In the genomic region with DNA sequence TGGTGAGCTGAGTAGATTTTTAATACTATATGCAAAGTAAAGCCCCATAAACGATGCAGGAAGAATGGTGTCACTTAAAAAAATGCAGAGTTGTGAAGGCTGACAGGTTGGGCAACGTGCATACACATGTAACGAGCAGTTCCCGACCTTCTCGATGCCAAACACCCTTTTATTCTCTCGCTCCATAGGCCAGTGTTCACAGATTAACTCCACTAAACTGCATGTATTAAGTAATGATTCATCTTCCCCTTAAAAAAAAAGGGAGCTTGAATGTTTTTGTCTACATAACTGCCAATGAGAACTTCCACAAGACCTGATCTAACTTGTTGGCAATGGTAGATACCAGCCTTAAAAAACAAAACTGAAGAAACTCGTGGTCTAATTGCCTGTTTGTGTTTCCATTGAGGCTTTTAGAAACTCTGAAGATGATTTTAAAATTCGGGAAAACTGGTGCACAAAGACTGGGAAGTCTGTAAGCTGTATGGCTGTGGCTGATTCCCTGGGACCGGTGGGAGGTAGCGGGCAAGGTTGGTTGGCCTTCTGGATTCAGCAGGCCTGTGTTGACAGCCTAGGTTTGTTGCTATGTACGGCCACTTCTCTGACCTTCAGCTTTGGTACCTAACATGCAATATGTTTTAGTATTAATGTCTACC, we compare ENCODE assay signal across 8 mouse cellular contexts. TPM values are rescaled to one million over a fixed set of nuclear protein-coding genes. Genes with fewer than 3 reads are reported as not detected.
DNase-seq lines count a peak whose midpoint lies in the region; ATAC-seq and TF ChIP-seq lines count a peak whose summit lies in the region.

No protein-coding gene starts in this region.

- no peak for TF ChIP-seq CTCF in gastrocnemius, adult 2 months (IDR thresholded peaks at IDR 0.05)
- TF ChIP-seq CTCF in MEL (IDR thresholded peaks at IDR 0.05 in 2 of 3, conservative IDR thresholded peaks at IDR 0.05 in 1 of 3; ENCODE audit: control insufficient read depth in 1 of 3, insufficient read depth in 1 of 3, low read depth in 2 of 3, low read length in 3 of 3, poor library complexity in 1 of 3, severe bottlenecking in 1 of 3): no peak
- no peak for TF ChIP-seq CTCF in heart, postnatal 0 days (IDR thresholded peaks at IDR 0.05; ENCODE audit: low read depth)
- no peak for TF ChIP-seq CTCF in liver, embryonic 14.5 days (IDR thresholded peaks at IDR 0.05; ENCODE audit: low read depth)

- no peak for ATAC-seq in heart, postnatal 0 days (ENCODE audit: insufficient read depth, low read depth)
- no peak for ATAC-seq in liver, embryonic 14.5 days (ENCODE audit: insufficient read depth)

- WGBS in heart, postnatal 0 days: 42% methylated on average over 11 of the region's 11 CpGs
- WGBS in liver, embryonic 14.5 days (ENCODE audit: insufficient replicate concordance): 56% methylated on average over 11 of the region's 11 CpGs

- H3K4me1 ChIP-seq in MEL (ENCODE audit: control insufficient read depth in 1 of 2, insufficient read depth in 2 of 2, low read length in 2 of 2): peaks cover 16 to 27% of the 10 kb centered on the region in 2 experiments
- peaks cover 6% of the 10 kb centered on the region for H3K4me1 ChIP-seq in heart, postnatal 0 days (ENCODE audit: control insufficient read depth, insufficient read depth)
- H3K4me1 ChIP-seq in liver, embryonic 14.5 days (replicated peaks; ENCODE audit: control insufficient read depth in 2 of 2, insufficient read depth in 2 of 2, low read length in 1 of 2): peaks cover 4 to 25% of the 10 kb centered on the region in 2 experiments

- H3K79me2 ChIP-seq in MEL (ENCODE audit: control insufficient read depth, insufficient read depth, low read length, poor library complexity): peaks cover 18% of the 10 kb centered on the region

- H3K9me3 ChIP-seq in MEL (replicated peaks; ENCODE audit: insufficient read depth, low read length): no peaks in the 10 kb centered on the region
- H3K9me3 ChIP-seq in heart, postnatal 0 days (replicated peaks; ENCODE audit: control insufficient read depth, low read length): no peaks in the 10 kb centered on the region
- H3K9me3 ChIP-seq in liver, embryonic 14.5 days (ENCODE audit: control insufficient read depth, low read length): no peaks in the 10 kb centered on the region

- intact Hi-C loops in gastrocnemius, adult 2 months (cut with DNase I): no loop called here

- peaks cover 0 to 33% of the 10 kb centered on the region in 2 experiments; a peak in 2 of 4 replicates for H3K36me3 ChIP-seq in MEL (ENCODE audit: control insufficient read depth in 1 of 2, insufficient read depth in 2 of 2, low read length in 2 of 2)
- peaks cover 10% of the 10 kb centered on the region; the same call in 1 of the 2 replicates for H3K36me3 ChIP-seq in heart, postnatal 0 days (replicated peaks; ENCODE audit: control insufficient read depth, insufficient read depth, low read length)
- no peaks in the 10 kb centered on the region for H3K36me3 ChIP-seq in liver, embryonic 14.5 days (replicated peaks; ENCODE audit: control insufficient read depth, insufficient read depth, low read depth)

- no peak for DNase-seq in gastrocnemius, adult 2 months
- DNase-seq in gastrocnemius, postnatal 4 days (ENCODE audit: low spot score in 2 of 2): no peak
- peak; percentile 70 for DNase-seq in MEL (ENCODE audit: low read depth, low spot score)
- DNase-seq in heart, postnatal 0 days (ENCODE audit: low spot score): no peak
- DNase-seq in liver, embryonic 14.5 days (ENCODE audit: low read depth in 3 of 3, low spot score in 3 of 3): no peak
- no peak for DNase-seq in testis, postnatal 10 days (ENCODE audit: low spot score)
- no peak for DNase-seq in urinary bladder, postnatal 14 days (ENCODE audit: low spot score)
- no peak for DNase-seq in spleen, postnatal 14 days (ENCODE audit: low spot score in 2 of 2)

- 0 out of 4 replicates have a peak, but pooled peaks of 1 of the 2 experiments have one; percentile 25 for TF ChIP-seq EP300 in MEL (IDR thresholded peaks at IDR 0.05; ENCODE audit: low read depth in 1 of 2, low read length in 2 of 2)
- no peak for TF ChIP-seq EP300 in heart, postnatal 0 days (IDR thresholded peaks at IDR 0.05; ENCODE audit: low read depth)
- no peak for TF ChIP-seq EP300 in liver, embryonic 14.5 days (IDR thresholded peaks at IDR 0.05; ENCODE audit: low read depth)

- TF ChIP-seq POLR2A in MEL (IDR thresholded peaks at IDR 0.05; ENCODE audit: control insufficient read depth in 1 of 2, insufficient read depth in 1 of 2, low read depth in 1 of 2, low read length in 2 of 2, poor library complexity in 1 of 2): no peak

- peak overlapping the region; percentile 89 for H3K4me3 ChIP-seq in gastrocnemius, adult 2 months
- peak overlapping the region; percentile 77 to 92 for H3K4me3 ChIP-seq in MEL (ENCODE audit: control insufficient read depth in 1 of 2, insufficient read depth in 1 of 2, low read depth in 2 of 2, low read length in 2 of 2)
- H3K4me3 ChIP-seq in heart, postnatal 0 days (ENCODE audit: low read depth, low read length): peak overlapping the region; percentile 94; the same call in 1 of the 2 replicates
- no peak overlapping the region; a peak in 1 of 4 replicates for H3K4me3 ChIP-seq in liver, embryonic 14.5 days (ENCODE audit: insufficient read depth in 1 of 2, low read depth in 2 of 2, low read length in 2 of 2)

- H3K4me2 ChIP-seq in heart, postnatal 0 days (ENCODE audit: low read depth, low read length): peak overlapping the region; percentile 71
- peak overlapping the region; percentile 79 for H3K4me2 ChIP-seq in liver, embryonic 14.5 days (ENCODE audit: low read depth)

- peak overlapping the region; percentile 95 for H3K27ac ChIP-seq in gastrocnemius, adult 2 months
- H3K27ac ChIP-seq in MEL (ENCODE audit: control insufficient read depth, low read depth, low read length): peak overlapping the region; percentile 80
- peak overlapping the region; percentile 99 for H3K27ac ChIP-seq in heart, postnatal 0 days (ENCODE audit: low read depth)
- H3K27ac ChIP-seq in liver, embryonic 14.5 days: no peak overlapping the region

- H3K9ac ChIP-seq in MEL (ENCODE audit: control insufficient read depth, low read depth, low read length, poor library complexity, severe bottlenecking): peak overlapping the region; percentile 84
- H3K9ac ChIP-seq in heart, postnatal 0 days (replicated peaks; ENCODE audit: low read depth, low read length): peak overlapping the region; percentile 99; the same call in 1 of the 2 replicates
- H3K9ac ChIP-seq in liver, embryonic 14.5 days (replicated peaks): no peak overlapping the region

- TF ChIP-seq RAD21 in MEL (IDR thresholded peaks at IDR 0.05; ENCODE audit: low read depth, low read length): no peak

- H3K27me3 ChIP-seq in MEL (ENCODE audit: control insufficient read depth in 1 of 2, insufficient read depth in 2 of 2, low read length in 2 of 2): no peaks in the 10 kb centered on the region
- H3K27me3 ChIP-seq in heart, postnatal 0 days (ENCODE audit: control insufficient read depth, insufficient read depth, low read length): no peaks in the 10 kb centered on the region
- no peaks in the 10 kb centered on the region for H3K27me3 ChIP-seq in liver, embryonic 14.5 days (ENCODE audit: control insufficient read depth, insufficient read depth, low read length)

TF ChIP-seq in MEL, 35 proteins besides CTCF, POLR2A, EP300 and RAD21:
- TF ChIP-seq MAX (IDR thresholded peaks at IDR 0.05; ENCODE audit: low read length) (peak; percentile 52; the same call in 1 of the 2 replicates), USF1 (IDR thresholded peaks at IDR 0.05; ENCODE audit: low read depth, low read length) (no peak), TBP (IDR thresholded peaks at IDR 0.05; ENCODE audit: low read depth, low read length) (0 out of 2 replicates have a peak, but pooled peaks have one; percentile 46), MXI1 (IDR thresholded peaks at IDR 0.05; ENCODE audit: low read depth, low read length) (peak; percentile 49), CHD2 (IDR thresholded peaks at IDR 0.05; ENCODE audit: low read length) (no peak), MAZ (IDR thresholded peaks at IDR 0.05; ENCODE audit: low read depth, low read length) (no peak), BHLHE40 (IDR thresholded peaks at IDR 0.05; ENCODE audit: borderline replicate concordance, low read depth, low read length) (no peak), NRF1 (IDR thresholded peaks at IDR 0.05; ENCODE audit: insufficient read depth, low read depth, low read length, poor library complexity, severe bottlenecking) (no peak), ZNF384 (IDR thresholded peaks at IDR 0.05; ENCODE audit: low read depth, low read length) (peak; percentile 77), SIN3A (IDR thresholded peaks at IDR 0.05; ENCODE audit: low read length) (peak; percentile 56), ZKSCAN1 (IDR thresholded peaks at IDR 0.05; ENCODE audit: low read depth, low read length) (no peak), HCFC1 (IDR thresholded peaks at IDR 0.05; ENCODE audit: low read depth, low read length) (no peak), TAL1 (IDR thresholded peaks at IDR 0.05; ENCODE audit: low read length) (no peak), TCF12 (IDR thresholded peaks at IDR 0.05; ENCODE audit: low read depth, low read length) (no peak), USF2 (IDR thresholded peaks at IDR 0.05; ENCODE audit: borderline replicate concordance in 1 of 2, insufficient read depth in 1 of 2, low read depth in 1 of 2, low read length in 2 of 2) (no peak)

RNA-seq across cellular contexts. Expression of a gene that starts 32.0 kb away (rescaled TPM):
- 10 to 100 TPM; 22.9 to 33.8 TPM for total RNA-seq in gastrocnemius, adult 2 months (2021)
- total RNA-seq in gastrocnemius, postnatal 4 days (2021): 10 to 100 TPM; 15.9 to 20.1 TPM
- total RNA-seq in MEL (2012; rRNA removed): 10.9 TPM in 2 replicates
- polyA plus RNA-seq in MEL (2012; ENCODE audit: insufficient read depth in 1 of 2, insufficient read length in 2 of 2, low read depth in 1 of 2, low replicate concordance in 2 of 2, missing spikeins in 1 of 2): 10 to 100 TPM; 12.2 to 65.0 TPM
- total RNA-seq in heart, postnatal 0 days (2014; rRNA removed; ENCODE audit: low replicate concordance): 31.8 and 44.5 TPM in 2 replicates
- 27.5 and 28.7 TPM in 2 replicates for polyA plus RNA-seq in heart, postnatal 0 days (2015; fragmentation: Nextera tagmentation; extraction: Ambion mirVana)
- 0.65 and 0.68 TPM in 2 replicates for polyA plus RNA-seq in liver, embryonic 14.5 days (2012; rRNA removed)
- 4.5 and 5.4 TPM in 2 replicates for polyA plus RNA-seq in liver, embryonic 14.5 days (2014; fragmentation: Nextera tagmentation; extraction: Ambion mirVana)

Comparison
In these comparisons a context has a peak if more than half of its experiments do, and no peak if none do; other contexts are left out.
1. H3K4me3 ChIP-seq: peak in gastrocnemius, adult 2 months (single experiment), MEL (2 of 2) and heart, postnatal 0 days (single experiment); none in liver, embryonic 14.5 days (0 of 2).